Mouse (Mus musculus) ES-E14 (cell line): ENCODE data around the gene Hectd4.

Experiments used
- CHD2 ChIP-seq: IDR thresholded peaks from 2 replicates; pipeline ENCODE4 v1.6.1; 2014; ENCODE audit warnings: mild to moderate bottlenecking, low read depth, low read length, inconsistent platforms
- HCFC1 ChIP-seq: IDR thresholded peaks from 2 replicates; pipeline ENCODE4 v1.6.1; 2012; ENCODE audit warnings: low read length, inconsistent platforms, borderline replicate concordance; ENCODE audit not compliant: insufficient read depth
- ZC3H11A ChIP-seq: IDR thresholded peaks from 2 replicates; pipeline ENCODE4 v1.6.1; 2012; ENCODE audit warnings: low read depth, mild to moderate bottlenecking, inconsistent platforms, low read length, borderline replicate concordance
- ZNF384 ChIP-seq: IDR thresholded peaks from 2 replicates; pipeline ENCODE4 v1.6.1; 2012; ENCODE audit warnings: low read depth, low read length, inconsistent platforms

DNA sequence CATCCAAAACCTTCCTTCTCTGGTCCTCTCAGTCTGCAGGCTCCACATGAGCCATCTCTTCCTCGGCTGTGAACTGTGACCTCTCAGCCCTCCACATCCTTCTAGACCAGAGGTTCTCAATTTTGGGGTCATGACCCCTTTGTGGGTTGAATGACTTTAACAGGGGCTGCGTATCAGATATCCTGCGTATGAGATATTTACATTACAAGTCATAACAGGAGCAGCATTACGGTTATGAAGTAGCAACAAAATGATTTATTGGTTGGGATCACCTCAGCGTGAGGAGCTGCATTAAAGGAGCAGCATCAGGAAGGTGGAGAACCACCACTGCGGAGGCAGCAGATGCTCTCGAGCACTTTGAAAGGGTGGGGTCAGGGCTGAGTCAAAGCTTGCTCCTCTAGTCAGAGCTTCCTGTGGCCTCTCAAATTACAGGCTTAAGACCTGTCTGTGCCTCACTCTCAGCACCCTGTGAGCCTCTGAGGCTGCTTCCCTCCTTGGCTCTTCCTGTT is 121.0 kb downstream of the Hectd4 start:
- TF ChIP-seq HCFC1, result no peak
- TF ChIP-seq ZNF384, result no peak
- no peak for TF ChIP-seq CHD2
- no peak for TF ChIP-seq ZC3H11A
